Mouse (Mus musculus) frontal cortex, postnatal 14 days (tissue): ENCODE measurements around the gene Matn1.

ENCODE experiments used
- DNase-seq, 2 experiments: peaks; one replicate each; pipeline ENCODE4 v3.0.0; 2022; ENCODE audit warnings: low spot score in 2 of 2

Matn1 gene

GRCm38 (mm10) chr4:130917564-130917963 is 26.6 kb upstream of the Matn1 start:
- DNase-seq = no peak

- DNase-seq = no peak
These were observed 25.1 kb upstream of the Matn1 start for GRCm38 (mm10) chr4:130918805-130919749.

GRCm38 (mm10) chr4:130919750-130920356 is 24.3 kb upstream of the Matn1 start:
- DNase-seq = no peak

GRCm38 (mm10) chr4:130920951-130921693 is 23.1 kb upstream of the Matn1 start:
- DNase-seq = no peak

GRCm38 (mm10) chr4:130921986-130922385 is 22.2 kb upstream of the Matn1 start:
- no peak for DNase-seq

- no peak for DNase-seq
These were observed 17.9 kb upstream of the Matn1 start for GRCm38 (mm10) chr4:130926274-130926673.

GRCm38 (mm10) chr4:130927821-130928220 is 16.4 kb upstream of the Matn1 start:
- no peak for DNase-seq

GRCm38 (mm10) chr4:130942644-130943043 is 1.5 kb upstream of the Matn1 start:
- DNase-seq = no peak

- no peak for DNase-seq
These were observed 594 bp downstream of the Matn1 start for GRCm38 (mm10) chr4:130944779-130945178.

- DNase-seq = no peak
These were observed 3.0 kb downstream of the Matn1 start for GRCm38 (mm10) chr4:130947094-130947647.

GRCm38 (mm10) chr4:130949821-130950384 is 5.7 kb downstream of the Matn1 start:
- no peak for DNase-seq

GRCm38 (mm10) chr4:130952531-130952930 is 8.3 kb downstream of the Matn1 start:
- no peak for DNase-seq

- no peak for DNase-seq
These were observed 13.0 kb downstream of the Matn1 start for GRCm38 (mm10) chr4:130957156-130957555.

- no peak for DNase-seq
These were observed 14.6 kb downstream of the Matn1 start for GRCm38 (mm10) chr4:130958812-130959211.

GRCm38 (mm10) chr4:130959678-130960077 is 15.5 kb downstream of the Matn1 start:
- DNase-seq = no peak

GRCm38 (mm10) chr4:130960118-130960734 is 16.0 kb downstream of the Matn1 start:
- DNase-seq = peak; percentile 68 to 92

GRCm38 (mm10) chr4:130971278-130971677 is 27.1 kb downstream of the Matn1 start:
- no peak for DNase-seq

- DNase-seq = no peak
These were observed 28.2 kb downstream of the Matn1 start for GRCm38 (mm10) chr4:130972421-130972829.

- peak; percentile 34 to 44 for DNase-seq
These were observed 29.4 kb downstream of the Matn1 start for GRCm38 (mm10) chr4:130973332-130974263.

GRCm38 (mm10) chr4:130978981-130979380 is 34.8 kb downstream of the Matn1 start:
- DNase-seq = no peak
